Mouse (Mus musculus): ENCODE results near the gene Heg1.

Heg1 gene

DNA sequence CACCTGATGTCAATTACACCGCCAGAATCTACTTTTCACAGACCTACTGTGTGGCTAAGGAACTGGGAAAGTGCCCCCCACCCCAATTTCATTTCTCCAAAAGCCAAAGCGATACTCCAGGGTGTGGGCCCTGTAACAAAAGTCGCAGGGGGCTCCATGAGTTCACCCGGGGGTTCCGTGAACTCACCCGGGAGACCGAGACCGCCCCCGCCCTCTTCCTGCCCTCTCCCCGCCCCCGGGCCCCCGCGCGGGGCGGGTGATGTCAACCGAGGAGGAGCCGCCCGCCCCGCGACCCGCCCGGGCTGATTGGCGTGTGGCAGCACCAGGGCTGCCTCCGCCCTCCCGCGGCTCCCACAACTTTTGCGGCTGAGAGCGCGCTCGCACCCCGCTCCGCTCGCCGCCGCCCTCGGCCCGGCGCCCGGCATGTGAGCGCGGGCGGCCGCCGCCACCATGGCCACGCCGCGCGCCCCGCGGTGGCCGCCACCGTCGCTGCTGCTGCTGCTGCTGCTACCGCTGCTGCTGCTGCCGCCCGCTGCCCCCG lies at the start of gene Heg1:
TSS of gene Heg1 (plus strand) at position 209 of the 541 bp plus-strand sequence.
- DNase-seq (ENCODE audit: low read depth, low spot score) = peak; percentile 90

DNA sequence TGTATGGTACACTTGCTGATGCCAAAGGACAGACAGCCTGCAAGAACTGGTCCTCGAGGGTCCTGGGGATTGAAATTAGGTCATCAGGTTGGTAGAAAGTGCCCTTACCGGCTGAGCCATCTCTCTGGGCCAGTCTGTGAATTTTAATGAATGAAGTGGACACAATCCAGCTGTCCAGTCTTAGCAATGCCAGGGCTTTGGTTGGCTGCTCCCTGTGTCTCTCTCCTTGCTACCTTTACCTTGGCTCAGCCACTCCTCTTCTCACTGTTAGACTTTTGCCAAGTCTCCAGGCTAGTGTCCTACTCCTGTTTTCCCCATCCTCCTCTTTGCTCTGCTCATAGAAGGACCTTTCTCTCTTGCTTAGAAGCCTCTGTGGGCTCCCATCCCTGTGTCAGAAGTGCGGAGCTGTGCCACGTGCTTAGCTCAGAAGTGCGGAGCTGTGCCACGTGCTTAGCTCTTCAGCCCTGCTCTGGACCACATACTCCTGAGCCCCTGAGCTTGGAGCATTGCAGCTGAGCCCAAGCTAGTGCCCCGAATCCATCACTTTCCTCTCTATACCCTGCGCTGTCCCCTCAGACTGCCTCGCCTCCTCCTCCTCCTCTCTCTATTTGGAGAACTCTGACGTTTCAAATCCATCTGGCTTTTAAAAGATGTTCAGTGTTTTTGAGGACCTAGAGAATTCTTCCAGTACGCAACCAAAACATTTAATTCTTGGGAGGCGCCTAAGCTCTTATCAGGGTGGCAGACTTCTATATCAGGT lies 48.2 kb upstream of the Heg1 start:
- DNase-seq (ENCODE audit: low read depth, low spot score) = no peak

DNA sequence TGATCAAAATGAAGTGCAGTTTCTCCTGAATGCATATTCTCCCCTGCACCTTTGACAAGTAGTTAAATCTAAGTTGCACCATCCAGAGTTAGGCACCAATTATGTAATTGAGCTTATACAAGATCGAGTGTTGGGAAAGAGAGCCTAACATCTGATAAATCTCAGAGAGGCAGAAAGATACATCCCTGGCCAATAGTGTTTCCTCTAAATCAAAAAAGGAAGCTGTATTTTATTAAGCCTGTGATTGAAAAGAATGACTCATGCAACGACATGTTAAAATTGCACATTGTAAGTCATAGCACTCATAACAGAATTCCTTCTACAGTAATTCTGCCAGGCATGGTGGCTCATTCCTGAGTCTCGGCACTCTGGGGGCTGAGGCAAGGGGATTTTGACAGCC lies 42.4 kb upstream of the Heg1 start:
- no peak for DNase-seq (ENCODE audit: low read depth, low spot score)

DNA sequence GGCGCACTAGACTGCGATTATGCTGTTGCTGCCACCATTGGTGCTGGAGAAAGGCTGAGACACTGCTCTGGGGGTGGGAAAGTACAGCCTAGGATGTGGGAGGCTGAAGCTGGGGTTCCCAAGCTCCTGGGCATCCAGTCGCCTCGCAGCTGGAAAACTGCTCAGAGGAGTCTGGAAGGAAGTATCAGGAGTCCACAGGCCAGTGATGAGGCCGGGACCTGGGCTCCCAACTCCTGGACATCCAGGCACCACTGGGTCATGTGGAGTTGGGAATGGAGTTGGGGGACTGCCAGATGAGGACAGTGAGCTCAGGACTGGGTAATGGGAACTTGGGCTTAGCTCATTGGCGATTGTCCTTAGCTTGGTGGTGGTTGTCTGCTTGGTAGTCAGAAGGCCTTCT lies 31.1 kb upstream of the Heg1 start:
- no peak for DNase-seq (ENCODE audit: low read depth, low spot score)

DNA sequence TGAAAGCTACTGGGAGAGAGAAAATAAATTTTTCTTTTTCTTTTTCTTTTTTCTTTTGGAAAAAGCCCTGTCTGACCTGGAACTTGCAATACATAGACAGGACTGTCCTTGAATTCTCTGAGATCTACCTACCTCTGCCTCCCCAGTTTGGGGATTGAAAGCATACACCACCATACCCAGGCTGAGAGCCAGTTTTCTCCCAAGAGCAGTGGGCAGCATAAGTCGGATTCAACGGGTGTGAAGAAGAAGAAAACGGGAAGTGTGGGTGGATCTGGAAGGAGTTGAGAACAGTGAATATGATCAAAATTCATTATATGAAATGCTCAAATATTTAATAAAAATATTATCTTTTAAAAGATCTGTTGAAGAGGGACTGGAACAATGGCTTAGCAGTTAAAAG lies 28.7 kb upstream of the Heg1 start:
- no peak for DNase-seq (ENCODE audit: low read depth, low spot score)

DNA sequence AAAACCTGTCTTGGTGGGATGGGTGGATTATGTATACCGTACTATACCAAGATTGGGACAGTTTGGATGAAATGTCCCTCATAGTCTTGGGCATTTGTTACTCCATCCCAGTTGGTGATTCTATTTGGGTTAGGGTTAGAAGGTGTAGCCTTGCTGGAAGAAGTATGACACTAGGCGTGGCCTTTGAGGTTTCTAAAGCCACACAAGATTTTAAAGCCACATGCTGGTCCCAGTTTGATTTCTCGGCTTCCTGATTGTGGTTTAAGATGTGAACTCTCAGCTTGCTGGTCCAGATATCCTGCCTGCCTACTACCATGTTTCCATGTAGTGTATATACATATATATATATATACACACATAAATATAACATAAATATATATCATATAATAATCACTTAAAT lies 27.0 kb upstream of the Heg1 start:
- no peak for DNase-seq (ENCODE audit: low read depth, low spot score)

DNA sequence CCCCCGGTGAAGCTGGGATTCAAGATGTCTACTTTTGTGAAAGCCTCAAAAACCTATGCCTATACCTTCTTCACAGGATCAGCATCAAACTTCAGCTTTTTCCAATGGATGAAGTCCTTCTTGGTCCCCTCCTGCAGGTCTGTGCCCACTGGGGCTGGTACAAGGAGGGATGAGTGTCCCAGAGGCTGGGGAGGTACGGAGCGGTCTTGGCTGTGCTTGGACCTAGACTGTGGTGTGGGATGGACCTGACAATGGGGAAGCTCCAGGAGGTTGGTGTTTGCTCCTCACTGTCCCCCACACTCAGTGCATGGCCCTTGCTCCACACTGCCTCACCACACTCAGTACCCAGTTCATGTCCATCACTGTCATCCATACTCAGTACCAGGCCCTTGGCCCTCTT lies 26.0 kb upstream of the Heg1 start:
- DNase-seq (ENCODE audit: low read depth, low spot score) = no peak

DNA sequence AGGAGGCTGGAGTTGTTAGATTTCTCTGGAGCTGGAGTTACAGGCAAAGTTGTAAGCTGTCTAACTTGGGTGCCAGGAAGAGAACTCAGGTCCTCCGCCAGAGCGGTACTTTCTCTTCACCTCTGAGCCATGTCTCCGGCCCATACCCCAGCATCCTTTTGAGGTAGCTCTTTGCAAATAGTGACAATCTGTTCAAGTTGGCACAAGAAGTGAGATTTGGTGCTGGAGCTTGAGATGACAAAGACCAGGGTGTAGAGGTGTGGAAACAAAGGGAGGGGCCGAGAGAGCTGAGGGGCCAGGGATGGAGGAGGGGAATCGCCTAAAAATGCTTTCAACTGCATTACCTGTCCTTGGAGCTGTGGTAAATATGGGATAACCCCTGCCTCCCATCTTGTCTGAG lies 24.6 kb upstream of the Heg1 start:
- DNase-seq (ENCODE audit: low read depth, low spot score) = no peak

DNA sequence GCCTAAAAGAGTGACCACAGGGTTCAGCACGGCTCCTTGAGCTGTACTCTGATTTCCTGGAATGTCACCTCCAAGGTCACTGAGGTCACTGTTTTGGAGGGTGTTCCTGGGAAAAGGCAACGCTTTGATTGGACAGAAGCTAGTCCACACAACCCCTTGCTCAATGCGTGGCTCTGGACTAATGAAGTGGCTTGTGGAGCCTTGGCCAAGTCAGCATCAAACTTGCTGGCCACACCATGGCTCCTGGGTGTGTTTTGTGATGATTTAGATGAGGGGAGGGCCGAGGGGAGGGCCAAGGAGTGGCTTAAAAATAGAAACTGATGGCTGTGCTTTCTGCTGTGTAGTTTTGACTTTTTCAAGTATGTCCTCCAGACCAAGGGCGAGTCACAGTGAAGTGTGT lies 24.0 kb upstream of the Heg1 start:
- DNase-seq (ENCODE audit: low read depth, low spot score) = no peak

DNA sequence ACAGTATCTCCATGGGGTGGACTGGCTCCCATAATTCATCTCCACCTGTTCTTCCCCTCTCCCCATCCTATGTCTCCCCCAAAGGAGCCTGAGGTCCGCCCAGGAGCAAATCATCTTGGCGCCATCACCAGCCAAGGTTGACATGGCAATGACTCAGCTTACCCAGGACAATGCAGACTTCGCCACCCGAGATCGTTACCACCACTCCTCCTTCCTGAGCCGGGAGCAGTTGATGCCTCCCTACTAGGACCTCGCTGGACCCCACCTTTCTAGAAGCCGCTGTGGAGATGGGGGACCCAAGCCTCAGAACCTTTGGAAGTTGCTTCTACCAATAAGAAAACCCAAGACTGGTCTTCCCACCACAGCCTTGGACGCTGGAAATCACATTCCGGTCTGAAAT lies 21.3 kb upstream of the Heg1 start:
- DNase-seq (ENCODE audit: low read depth, low spot score) = no peak

DNA sequence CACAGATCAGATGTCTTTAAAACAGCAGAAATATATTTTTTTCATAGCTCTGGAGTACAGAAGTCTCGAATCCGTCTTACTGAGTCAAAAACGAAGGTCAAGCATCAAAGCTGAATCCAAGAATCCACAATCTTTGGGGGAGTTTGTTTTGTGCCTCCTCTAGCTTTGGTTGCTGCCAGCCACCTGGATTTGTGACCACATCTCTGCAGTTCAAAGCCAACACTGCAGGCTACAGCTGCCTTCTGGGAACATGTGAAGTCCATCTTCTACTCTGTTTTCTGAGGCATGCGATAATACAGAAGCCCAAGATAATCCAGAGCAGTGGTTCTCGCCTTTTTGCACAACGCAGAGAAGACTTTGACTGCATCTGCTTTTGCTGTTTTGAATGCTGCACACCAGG lies 17.9 kb upstream of the Heg1 start:
- no peak for DNase-seq (ENCODE audit: low read depth, low spot score)

DNA sequence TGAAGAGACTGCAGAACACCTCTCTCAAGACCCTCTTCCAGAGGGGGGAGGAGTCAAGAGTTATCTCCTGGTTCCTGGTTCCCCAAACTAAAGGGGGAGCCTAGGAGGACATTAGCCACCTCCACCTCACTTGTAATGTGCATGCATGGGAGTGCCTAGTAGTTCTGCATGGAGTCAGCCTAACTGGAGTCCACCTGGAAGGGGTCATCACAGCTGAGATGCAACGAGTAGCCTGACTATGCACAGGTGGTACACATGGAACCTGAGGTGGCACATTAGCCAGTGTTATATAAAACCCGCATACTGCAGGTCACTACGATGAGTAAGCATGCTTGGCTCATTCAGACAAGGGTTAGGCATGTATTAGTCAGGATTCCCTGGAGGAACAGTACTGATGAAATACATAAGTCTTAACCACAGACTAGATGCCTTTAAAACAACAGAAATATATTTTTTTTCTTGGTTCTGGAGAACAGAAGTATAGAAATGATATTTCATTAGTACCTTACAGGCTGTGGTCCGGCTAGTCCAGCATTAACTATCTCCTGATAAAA lies 17.1 kb upstream of the Heg1 start:
- no peak for DNase-seq (ENCODE audit: low read depth, low spot score)

DNA sequence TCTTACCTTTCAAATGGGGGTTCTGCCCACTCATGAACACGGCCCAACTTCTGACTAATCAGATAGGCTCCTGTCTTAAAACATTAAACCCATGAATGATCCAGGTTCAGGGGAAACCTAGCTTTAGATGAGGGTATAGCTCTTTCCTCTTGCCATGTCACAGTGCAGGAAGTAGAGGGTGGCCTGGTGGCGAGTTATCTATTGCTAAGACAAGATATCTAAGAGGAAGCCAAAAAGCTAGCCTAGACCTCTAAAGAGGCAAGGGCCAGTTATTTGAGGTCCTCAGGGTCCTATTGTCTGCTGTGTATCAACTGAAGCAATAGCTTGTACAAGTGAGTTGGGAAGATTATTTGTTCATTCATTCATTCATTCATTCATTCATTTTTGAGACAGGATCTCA lies 15.7 kb upstream of the Heg1 start:
- no peak for DNase-seq (ENCODE audit: low read depth, low spot score)

DNA sequence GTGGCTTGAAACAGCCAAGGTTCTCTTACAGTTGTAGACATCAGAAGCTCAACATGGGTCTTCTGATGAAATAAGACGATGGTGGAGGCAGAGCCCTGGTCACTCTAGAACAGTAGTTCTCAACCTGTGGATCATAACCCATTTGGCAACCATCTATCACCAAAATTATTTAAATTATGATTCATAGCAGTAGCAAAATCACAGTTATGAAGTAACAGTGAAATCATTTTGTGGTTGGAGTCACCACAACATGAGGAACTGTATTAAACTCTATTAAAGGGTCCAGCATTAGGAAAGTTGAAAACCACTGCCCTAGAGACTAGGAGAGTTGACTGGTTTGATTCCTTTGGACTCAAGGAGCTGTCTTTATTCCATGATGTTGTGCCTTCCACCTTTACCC lies 15.1 kb upstream of the Heg1 start:
- no peak for DNase-seq (ENCODE audit: low read depth, low spot score)

DNA sequence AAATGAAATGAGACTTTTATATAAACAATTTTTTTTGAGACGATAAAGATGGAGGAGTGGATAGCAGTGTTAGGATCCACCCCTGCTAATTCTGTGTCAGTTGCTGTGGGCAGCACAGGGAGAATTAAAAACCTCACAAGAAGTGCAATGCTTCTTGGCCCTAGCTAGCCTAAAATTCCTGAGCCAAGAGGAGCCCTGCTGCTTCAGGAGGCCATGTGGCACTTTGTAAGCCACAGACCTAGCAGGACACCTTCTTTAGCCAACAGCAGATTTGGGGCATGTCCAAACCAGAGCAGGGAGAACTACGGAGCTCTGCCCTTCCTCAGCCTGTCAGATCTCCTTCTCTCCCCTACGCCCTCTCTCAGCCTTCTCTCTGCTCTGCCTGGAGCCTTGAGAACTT lies 13.8 kb upstream of the Heg1 start:
- DNase-seq (ENCODE audit: low read depth, low spot score) = no peak

DNA sequence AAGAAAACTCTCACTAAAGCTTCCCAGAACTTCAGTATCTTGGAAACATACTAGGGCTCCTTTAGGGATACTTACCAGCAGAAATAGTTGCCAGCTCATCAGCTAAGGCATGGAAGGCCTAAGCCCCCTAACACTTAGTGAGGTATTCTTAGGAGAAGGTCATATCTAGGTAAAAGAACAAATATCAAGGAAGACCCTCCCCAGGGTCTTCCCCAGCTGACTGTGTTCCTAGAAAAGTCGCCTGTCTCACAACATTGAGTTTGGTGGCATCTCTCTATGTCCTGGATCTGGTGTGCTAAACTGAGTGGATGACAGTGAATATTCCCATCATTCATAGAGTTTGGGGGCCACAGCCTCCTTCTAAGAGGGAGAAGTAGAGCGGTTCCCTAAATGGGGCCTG lies 13.2 kb upstream of the Heg1 start:
- DNase-seq (ENCODE audit: low read depth, low spot score) = no peak

DNA sequence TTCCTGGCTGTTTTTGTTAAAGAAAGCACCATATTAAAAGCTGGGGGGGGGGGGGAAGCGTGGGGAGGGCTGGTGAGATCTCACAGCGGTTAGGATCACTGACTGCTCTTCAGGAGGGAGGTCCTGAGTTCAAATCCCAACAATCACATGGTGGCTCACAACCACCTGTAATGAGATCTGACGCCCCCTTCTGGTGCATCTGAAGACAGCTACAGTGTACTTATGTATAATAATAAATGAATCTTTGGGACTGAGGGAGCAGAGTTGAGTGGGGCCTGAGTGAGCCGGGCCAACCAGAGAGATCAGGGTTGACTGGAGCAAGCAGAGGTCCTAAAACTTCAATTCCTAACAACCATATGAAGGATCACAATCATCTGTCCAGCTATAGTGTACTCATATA lies 12.0 kb upstream of the Heg1 start:
- DNase-seq (ENCODE audit: low read depth, low spot score) = no peak

DNA sequence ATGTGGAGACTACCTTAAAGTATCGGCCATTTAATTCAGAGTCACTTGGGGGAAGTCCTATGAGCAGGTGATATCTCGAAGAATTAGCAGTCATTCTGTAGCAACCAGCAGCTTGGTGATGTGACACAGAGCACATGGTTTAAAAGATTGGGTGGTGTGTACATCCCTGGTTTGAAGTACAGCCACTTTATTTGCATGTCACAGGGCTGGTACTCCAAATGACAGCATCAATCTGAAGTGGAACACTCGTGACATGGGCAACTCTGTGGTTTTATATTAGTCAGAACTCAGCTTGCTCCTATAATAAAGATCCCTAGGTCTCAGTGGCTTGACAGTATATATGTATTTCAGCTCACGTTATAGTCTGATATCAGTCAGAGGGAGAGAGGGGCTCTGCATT lies 11.5 kb upstream of the Heg1 start:
- no peak for DNase-seq (ENCODE audit: low read depth, low spot score)

DNA sequence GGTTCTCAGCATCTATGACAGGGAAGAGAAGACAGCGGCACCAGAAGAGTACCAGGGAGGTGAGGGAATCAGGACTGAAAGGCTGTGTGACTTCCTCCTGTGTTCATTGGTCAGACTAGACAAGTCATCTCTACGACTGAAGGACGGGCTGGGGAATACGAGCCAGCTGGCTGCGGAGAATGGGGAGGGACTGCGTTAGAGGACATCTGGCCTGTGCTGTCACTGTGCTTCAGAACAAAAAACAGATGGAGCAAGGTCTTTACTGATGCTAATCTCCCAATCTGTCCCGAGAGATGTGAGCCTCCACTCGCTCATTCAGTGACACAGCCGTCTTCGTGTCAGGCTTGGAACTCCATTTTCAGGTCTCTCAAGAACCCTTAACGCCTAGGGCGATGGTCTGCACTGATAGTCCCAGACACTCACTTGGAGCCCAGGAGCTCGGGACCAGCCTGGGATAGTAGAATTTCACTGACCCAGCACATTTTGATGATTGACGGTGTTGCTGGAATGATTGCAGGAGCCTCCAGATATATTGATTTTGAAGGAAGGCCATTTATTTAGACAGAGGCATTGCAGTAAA lies 10.6 kb upstream of the Heg1 start:
- DNase-seq (ENCODE audit: low read depth, low spot score) = no peak

DNA sequence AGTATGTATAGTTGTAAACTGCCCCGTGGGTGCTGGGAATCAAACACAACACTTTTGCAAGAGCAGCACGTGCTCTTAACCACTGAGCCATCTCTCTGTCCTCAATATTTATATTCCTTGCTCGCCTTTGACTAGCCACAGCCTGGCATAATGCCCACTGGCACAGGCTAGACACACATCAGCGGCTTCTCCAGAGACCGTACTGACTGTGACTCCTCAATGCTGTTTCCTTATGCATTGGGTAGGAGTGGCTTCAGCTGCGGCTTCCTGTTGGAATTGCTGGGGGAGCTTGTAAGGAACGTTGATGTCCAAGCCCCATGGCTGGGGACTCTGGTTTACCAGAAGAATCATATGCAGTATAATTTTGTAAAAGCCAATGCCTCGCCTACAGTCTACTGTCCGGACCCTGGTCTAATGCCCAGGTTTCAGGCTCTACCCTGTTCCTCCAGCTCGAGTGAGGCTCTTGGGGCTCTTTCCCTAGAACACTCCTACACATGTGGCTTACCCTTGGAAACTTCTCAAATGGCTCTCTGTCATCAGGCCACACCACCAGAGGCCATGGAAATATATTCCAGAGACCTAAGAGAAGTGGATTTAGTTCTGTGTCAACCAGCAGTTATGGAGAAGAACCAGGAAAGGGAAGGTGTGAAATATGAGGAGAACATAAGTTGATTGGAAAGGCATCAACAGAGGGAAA lies 8.9 kb upstream of the Heg1 start:
- DNase-seq (ENCODE audit: low read depth, low spot score) = no peak

DNA sequence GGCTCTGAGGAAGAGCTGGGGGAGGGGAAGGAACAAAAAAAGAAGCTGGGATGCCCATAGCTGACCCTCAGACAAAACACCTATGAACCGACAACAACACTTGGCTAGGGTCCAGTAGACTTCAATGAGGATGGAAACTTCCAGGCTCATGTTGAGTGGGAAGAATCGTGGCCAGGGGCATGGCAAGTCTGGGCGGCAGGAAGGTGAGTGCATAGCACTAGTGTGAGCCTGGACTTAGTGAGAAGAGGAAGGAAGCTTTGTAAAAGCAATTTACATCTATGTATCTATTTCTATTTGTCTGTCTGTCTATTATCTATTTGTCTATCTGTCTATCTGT lies 8.4 kb upstream of the Heg1 start:
- no peak for DNase-seq (ENCODE audit: low read depth, low spot score)

Data from CD4-positive helper T cell, adult 2 months (primary cell).